Mouse (Mus musculus) stomach, embryonic 15.5 days (tissue): ENCODE data around the gene Hoxc6. TPM values are rescaled to one million over a fixed set of nuclear protein-coding genes. Genes with fewer than 3 reads are reported as not detected.

ENCODE experiments used
- ATAC-seq: fragments of 200-750 bp; cut with Nextera tagmentation; 2 replicates; pipeline ENCODE4 v1.8.0; 2017; ENCODE audit warnings: low read depth, moderate number of reproducible peaks, moderate TSS enrichment; ENCODE audit not compliant: insufficient read depth, low FRiP score
- H3K27ac ChIP-seq: fragments of 300-500 bp; sonication (generic); 2 replicates; pipeline ENCODE4 v1.5.1; 2015; ENCODE audit warnings: mild to moderate bottlenecking, inconsistent platforms
- H3K27me3 ChIP-seq: fragments of 300-500 bp; sonication (generic); replicated peaks from 2 replicates; pipeline ENCODE4 v1.6.1; 2015; ENCODE audit warnings: inconsistent platforms
- H3K36me3 ChIP-seq: fragments of 300-500 bp; sonication (generic); 2 replicates; pipeline ENCODE4 v1.6.1; 2015; ENCODE audit warnings: inconsistent platforms
- H3K4me1 ChIP-seq: fragments of 300-500 bp; sonication (generic); 2 replicates; pipeline ENCODE4 v1.6.1; 2015; ENCODE audit warnings: inconsistent platforms
- H3K4me2 ChIP-seq: fragments of 300-500 bp; sonication (generic); 2 replicates; pipeline ENCODE4 v1.6.1; 2015; ENCODE audit warnings: mild to moderate bottlenecking, inconsistent platforms
- H3K4me3 ChIP-seq: fragments of 300-500 bp; sonication (generic); replicated peaks from 2 replicates; pipeline ENCODE4 v1.5.1; 2015; ENCODE audit warnings: inconsistent platforms
- H3K9ac ChIP-seq: fragments of 300-500 bp; sonication (generic); 2 replicates; pipeline ENCODE4 v1.6.1; 2015; ENCODE audit warnings: inconsistent platforms
- H3K9me3 ChIP-seq: fragments of 300-500 bp; sonication (generic); 2 replicates; pipeline ENCODE4 v1.6.1; 2016; ENCODE audit warnings: inconsistent platforms
- WGBS: fragments of 180-500 bp; shearing (Covaris S2); methylation state at CpG from one replicate; pipeline ENCODE4 v1.1.7; 2015; 5-methylcytosine and 5-hydroxymethylcytosine counted together
- polyA plus RNA-seq: library from polyadenylated mRNA; unstranded; fragments of >200 nt; fragmentation: Nextera tagmentation; extraction: Ambion mirVana; gene quantifications from 2 replicates; pipeline ENCODE4 v1.2.1, GENCODE M21; 2015

Gene Hoxc6
- polyA plus RNA-seq, 1 experiment from 2014 or later, result 4.7 TPM

DNA sequence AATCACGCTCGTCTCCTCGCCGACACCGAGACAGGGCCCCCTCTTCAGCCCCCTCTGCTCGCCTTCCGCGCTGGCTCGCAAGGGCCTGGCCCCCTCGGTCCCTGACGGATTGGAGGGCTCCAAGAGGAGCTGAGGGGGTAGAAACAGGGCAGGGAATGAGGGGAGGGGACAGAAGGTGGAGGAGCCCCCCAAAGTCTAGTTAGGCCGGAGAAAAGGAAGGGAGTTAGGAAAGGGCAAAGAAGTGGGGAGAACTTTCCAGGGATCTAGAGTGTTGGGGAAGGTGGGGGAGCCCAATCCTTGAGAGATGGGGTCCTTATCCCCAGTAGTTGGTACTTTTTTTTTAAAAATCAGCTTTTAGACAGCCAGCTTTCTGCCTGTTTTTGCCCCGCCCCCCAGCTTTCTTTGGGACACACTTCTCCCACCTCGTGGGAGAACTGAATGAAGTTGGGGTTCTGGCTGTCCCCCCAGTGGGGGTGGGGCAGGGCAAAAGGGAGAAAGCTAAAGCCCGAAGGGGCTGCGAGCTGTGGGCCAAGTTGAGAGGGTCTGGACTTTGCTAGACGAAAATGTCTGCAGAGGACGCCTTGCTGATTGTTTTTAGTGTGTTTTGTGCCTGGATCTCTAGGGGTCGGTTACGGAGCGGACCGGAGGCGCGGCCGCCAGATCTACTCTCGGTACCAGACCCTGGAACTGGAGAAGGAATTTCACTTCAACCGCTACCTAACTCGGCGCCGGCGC is 12.2 kb downstream of the Hoxc6 start:
- Histone ChIP-seq H3K36me3 (no peaks in the 10 kb centered on the region), H3K9ac (peak overlapping the region; percentile 22; the same call in 1 of the 2 replicates), H3K9me3 (no peaks in the 10 kb centered on the region), H3K27ac (peak overlapping the region; percentile 52), H3K27me3 (peaks cover 81% of the 10 kb centered on the region), H3K4me3 (peak overlapping the region; percentile 33), H3K4me1 (peaks cover 21% of the 10 kb centered on the region), H3K4me2 (peak overlapping the region; percentile 42)
- no peak for ATAC-seq
- WGBS, result 9% methylated on average over 31 of the region's 31 CpGs

DNA sequence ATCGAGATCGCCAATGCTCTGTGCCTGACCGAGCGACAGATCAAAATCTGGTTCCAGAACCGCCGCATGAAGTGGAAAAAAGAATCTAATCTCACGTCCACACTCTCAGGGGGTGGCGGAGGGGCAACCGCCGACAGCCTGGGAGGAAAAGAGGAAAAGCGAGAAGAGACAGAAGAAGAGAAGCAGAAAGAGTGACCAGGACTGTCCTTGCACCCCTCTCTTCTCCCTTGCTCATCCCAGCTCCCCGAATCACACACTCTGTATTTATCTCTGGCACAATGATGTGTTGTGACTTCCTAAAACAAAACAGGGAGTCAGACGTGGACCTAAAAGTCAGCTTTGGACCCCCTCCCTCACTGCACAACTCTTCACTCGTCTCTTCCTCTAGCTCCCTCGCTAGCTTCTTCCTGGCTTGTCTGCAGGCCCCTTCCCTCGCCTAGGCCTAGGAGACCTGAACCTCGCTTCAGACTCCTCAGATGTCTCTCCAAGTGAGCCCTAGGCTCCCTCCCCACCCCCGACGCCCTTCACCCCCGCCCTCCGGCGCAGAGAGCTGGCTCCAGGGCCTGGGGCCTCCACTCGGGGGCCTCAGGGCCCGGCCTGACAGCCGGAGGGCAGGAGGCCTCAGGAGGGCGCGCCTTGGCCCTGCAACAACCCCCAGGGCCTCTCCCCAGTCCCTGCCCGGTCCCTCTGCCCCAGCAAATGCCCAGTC is 12.9 kb downstream of the Hoxc6 start:
- no peak for ATAC-seq
- peak overlapping the region; percentile 33 for H3K4me3 ChIP-seq
- peaks cover 21% of the 10 kb centered on the region for H3K4me1 ChIP-seq
- no peaks in the 10 kb centered on the region for H3K36me3 ChIP-seq
- peak overlapping the region; percentile 52 for H3K27ac ChIP-seq
- no peaks in the 10 kb centered on the region for H3K9me3 ChIP-seq
- peak overlapping the region; percentile 30; the same call in 1 of the 2 replicates for H3K9ac ChIP-seq
- 15% methylated on average over 28 of the region's 28 CpGs for WGBS
- H3K4me2 ChIP-seq, result peak overlapping the region; percentile 42
- peaks cover 81% of the 10 kb centered on the region for H3K27me3 ChIP-seq

DNA sequence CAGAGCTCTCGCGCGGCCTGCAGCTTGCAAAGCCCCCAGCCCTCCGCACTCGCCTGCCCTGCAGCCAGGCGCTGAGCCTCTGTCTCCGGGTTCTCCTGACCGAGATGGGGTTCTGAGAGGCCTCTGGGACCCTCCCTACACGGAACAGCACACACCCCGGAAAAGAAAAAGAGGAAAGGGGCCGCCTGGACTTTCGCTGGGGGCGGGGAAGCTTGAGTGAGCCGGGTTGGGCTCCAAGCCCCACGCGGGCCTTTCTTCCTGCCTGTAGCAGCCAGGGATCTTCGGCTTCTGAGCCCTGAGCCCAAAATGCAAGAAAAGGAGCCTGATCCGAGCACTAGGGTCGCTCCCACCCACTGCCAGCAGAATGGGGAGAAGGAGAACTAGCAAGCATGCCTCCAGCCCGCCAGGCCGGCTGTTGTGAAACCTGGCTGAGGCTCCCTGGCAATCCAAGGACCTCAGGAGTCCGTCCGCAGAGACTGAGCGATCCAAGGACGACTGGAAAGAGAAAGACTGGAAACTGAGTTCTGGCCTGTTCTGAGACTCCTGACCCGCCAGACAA is 13.9 kb downstream of the Hoxc6 start:
- H3K27me3 ChIP-seq, result peaks cover 81% of the 10 kb centered on the region
- H3K4me3 ChIP-seq, result peak overlapping the region; percentile 23; the same call in 1 of the 2 replicates
- H3K4me2 ChIP-seq, result peak overlapping the region; percentile 43
- peak overlapping the region; percentile 55 for H3K27ac ChIP-seq
- H3K36me3 ChIP-seq, result no peaks in the 10 kb centered on the region
- 25% methylated on average over 26 of the region's 26 CpGs for WGBS
- H3K9me3 ChIP-seq, result no peaks in the 10 kb centered on the region
- peaks cover 21% of the 10 kb centered on the region for H3K4me1 ChIP-seq
- H3K9ac ChIP-seq, result peak overlapping the region; percentile 16; the same call in 1 of the 2 replicates
- ATAC-seq, result no peak

DNA sequence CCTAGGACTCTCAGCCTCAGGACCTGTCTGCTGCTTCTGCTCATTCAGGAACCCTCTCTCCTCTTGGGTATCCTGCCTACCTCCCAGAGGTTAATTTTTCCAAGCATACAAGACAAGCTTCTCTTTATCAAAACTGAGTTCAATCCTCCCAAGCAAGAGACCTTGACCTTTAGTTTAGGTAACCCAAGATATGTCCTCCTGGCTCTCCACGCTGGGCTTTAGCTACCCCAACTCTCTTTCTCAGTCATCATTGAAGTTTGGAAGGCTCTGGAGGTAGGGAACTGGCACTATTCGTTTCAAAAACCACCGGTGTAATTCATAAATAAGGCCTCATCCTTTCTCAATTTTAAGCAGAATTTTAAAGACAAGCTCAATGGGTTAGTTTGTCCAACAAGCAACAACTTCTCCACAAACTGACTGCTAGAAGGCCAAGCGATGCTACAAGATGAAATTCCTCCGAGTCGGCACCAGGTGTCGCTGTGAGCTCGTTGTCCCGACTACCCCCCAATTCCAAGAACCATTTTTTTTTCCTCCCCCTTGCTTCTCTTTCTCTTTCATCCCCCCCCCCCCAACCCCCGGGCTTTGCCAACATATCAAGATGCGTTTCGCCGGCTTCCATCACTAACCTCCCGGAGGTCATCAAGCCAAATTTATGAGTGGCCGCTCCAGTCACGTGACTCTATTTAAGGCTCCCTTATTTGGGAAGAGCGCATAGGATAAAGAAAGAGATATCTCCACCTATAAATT is 15.4 kb downstream of the Hoxc6 start:
- no peaks in the 10 kb centered on the region for H3K36me3 ChIP-seq
- H3K4me2 ChIP-seq, result peak overlapping the region; percentile 75
- no peak overlapping the region for H3K9ac ChIP-seq
- no peak for ATAC-seq
- H3K27ac ChIP-seq, result peak overlapping the region; percentile 93
- no peaks in the 10 kb centered on the region for H3K9me3 ChIP-seq
- 6% methylated on average over 17 of the region's 17 CpGs for WGBS
- H3K4me1 ChIP-seq, result peaks cover 21% of the 10 kb centered on the region
- H3K4me3 ChIP-seq, result peak overlapping the region; percentile 47
- peaks cover 70% of the 10 kb centered on the region for H3K27me3 ChIP-seq

DNA sequence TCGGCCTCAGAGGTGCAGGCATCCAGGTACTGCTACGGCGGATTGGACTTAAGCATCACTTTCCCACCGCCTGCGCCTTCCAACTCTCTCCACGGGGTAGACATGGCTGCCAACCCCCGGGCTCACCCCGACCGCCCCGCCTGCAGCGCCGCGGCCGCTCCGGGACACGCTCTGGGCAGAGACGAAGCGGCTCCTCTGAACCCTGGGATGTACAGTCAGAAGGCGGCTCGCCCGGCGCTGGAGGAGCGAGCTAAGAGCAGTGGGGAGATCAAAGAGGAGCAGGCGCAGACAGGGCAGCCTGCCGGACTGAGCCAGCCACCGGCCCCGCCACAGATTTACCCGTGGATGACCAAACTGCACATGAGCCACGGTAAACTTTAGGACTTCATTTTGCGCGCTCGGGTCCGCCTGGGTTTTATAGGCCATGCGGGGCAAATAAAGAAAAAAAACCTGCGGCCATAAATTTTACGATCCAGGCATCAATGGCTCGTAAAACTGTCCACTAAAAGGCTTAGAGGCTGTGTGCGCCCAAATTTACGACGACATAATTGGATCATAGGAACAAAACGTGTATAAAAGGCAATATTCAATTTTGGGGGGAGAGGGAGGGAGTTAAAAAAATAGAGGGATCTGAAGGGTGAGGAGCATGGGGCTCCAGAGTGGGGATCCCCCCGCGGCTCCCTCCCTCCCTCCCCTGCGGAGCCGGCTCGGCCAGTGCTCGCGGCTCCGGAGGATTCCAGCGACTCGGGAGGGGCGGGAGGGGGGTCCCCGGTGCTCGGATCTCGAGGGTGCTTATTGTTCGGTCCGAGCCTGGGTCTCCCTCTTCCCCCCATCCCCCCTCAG is 16.3 kb downstream of the Hoxc6 start:
- Histone ChIP-seq H3K36me3 (no peaks in the 10 kb centered on the region), H3K4me2 (peak overlapping the region; percentile 75), H3K9ac (peak overlapping the region; percentile 37), H3K27me3 (peaks cover 64% of the 10 kb centered on the region), H3K4me3 (peak overlapping the region; percentile 47), H3K4me1 (peaks cover 21% of the 10 kb centered on the region), H3K27ac (peak overlapping the region; percentile 93), H3K9me3 (no peaks in the 10 kb centered on the region)
- WGBS, result under 1% methylated on average over 43 of the region's 57 CpGs
- peak; percentile 27; the same call in 1 of the 2 replicates for ATAC-seq

DNA sequence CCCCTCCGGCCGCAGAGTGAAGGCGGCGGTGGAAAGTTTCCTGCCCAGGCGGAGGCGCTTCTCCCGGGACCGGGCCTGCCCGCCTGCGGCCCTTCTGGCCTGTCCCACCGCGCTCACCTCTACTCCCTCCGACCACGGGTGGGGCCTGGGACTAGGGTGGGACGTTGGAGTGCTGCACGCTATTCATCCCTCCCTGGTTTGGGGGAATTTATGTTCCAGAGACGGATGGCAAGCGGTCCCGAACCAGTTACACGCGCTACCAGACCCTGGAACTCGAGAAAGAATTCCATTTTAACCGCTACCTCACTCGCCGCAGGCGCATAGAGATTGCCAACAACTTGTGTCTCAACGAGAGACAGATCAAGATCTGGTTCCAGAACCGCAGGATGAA is 16.9 kb downstream of the Hoxc6 start:
- H3K36me3 ChIP-seq, result no peaks in the 10 kb centered on the region
- H3K4me3 ChIP-seq, result peak overlapping the region; percentile 47
- peaks cover 65% of the 10 kb centered on the region for H3K27me3 ChIP-seq
- 0 out of 2 replicates have a peak, but pooled peaks have one; percentile 10 for ATAC-seq
- peak overlapping the region; percentile 75 for H3K4me2 ChIP-seq
- WGBS, result 5% methylated on average over 26 of the region's 28 CpGs
- no peaks in the 10 kb centered on the region for H3K9me3 ChIP-seq
- H3K9ac ChIP-seq, result peak overlapping the region; percentile 37; the same call in 1 of the 2 replicates
- H3K4me1 ChIP-seq, result peaks cover 21% of the 10 kb centered on the region
- H3K27ac ChIP-seq, result peak overlapping the region; percentile 93

DNA sequence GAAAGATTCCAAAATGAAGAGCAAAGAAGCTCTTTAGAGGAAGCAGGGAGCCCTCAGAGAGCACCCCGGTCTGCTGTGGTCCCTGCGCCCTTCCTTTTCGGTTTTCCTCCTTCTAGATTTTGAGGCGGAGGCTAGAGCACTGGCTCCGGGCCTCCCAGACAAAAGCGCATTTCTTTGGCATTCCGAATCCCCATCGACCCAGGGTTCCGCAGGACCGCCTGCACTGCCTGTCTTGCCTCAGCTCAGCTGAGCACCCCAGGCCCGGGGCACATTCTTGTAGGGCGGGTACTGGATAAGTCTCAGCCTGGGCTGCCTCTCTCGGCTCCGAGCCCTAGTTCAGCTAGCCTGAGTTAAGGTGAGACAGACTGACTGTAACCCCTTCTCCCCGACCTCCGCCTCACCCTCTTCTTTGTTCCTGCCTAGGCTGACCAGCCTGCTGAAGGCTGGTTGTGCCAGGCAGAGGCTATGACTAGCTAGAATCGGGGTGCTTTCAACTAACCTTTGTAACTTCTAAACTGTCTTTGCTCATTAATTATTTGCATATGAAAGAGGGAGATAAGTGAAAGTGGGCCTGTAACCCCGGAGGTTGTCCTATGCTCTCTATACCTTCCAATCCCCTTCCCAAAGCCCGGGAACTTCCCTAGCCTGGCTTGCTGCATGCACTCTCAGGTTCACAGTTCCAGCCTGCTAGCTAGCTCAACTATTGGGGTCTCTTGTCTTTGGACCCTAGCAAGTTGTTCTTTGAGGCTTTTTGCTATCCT is 17.5 kb downstream of the Hoxc6 start:
- ATAC-seq, result no peak
- peaks cover 64% of the 10 kb centered on the region for H3K27me3 ChIP-seq
- H3K9ac ChIP-seq, result peak overlapping the region; percentile 37; the same call in 1 of the 2 replicates
- no peaks in the 10 kb centered on the region for H3K9me3 ChIP-seq
- H3K4me2 ChIP-seq, result peak overlapping the region; percentile 75
- H3K27ac ChIP-seq, result peak overlapping the region; percentile 93
- peak overlapping the region; percentile 47 for H3K4me3 ChIP-seq
- no peaks in the 10 kb centered on the region for H3K36me3 ChIP-seq
- 14% methylated on average over 19 of the region's 19 CpGs for WGBS
- H3K4me1 ChIP-seq, result peaks cover 18% of the 10 kb centered on the region

DNA sequence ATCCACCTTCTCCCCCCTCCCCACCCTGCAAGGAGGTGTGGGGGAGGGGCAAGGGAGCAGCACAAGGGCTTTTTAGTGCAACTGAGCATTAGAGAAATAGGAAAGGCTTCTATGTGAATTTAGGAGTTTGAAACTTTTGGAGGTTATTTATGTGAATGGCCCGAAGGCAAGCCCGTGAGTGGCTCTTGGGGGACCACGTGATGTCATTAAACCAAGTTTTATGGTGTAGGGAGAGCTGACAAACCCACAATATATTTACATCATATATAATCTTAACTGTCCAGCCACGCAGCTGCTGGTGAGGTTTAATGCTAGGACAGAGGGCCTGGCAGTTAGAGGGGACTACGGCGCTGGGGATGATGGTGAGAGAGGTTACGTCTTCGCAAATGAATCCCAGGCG is 20.6 kb downstream of the Hoxc6 start, which contains the start of gene Hoxc4:
Gene Hoxc4, plus strand, starts transcription at position 299 of the 400 bp plus-strand sequence.
- Histone ChIP-seq H3K4me2 (peak within 1 kb of the TSS; percentile 6; the same call in 1 of the 2 replicates), H3K4me3 (no peak within 1 kb of the TSS), H3K36me3 (no peaks in the 10 kb centered on the region), H3K27ac (0 out of 2 replicates have a peak within 1 kb of the TSS, but pooled peaks have one; percentile 16), H3K4me1 (0 out of 2 replicates have a peak, but pooled peaks cover 5% of the 10 kb centered on the region), H3K27me3 (peaks cover 57% of the 10 kb centered on the region), H3K9ac (no peak within 1 kb of the TSS), H3K9me3 (no peaks in the 10 kb centered on the region)
- 36% methylated on average over 9 of the region's 9 CpGs for WGBS
- ATAC-seq, result no peak

DNA sequence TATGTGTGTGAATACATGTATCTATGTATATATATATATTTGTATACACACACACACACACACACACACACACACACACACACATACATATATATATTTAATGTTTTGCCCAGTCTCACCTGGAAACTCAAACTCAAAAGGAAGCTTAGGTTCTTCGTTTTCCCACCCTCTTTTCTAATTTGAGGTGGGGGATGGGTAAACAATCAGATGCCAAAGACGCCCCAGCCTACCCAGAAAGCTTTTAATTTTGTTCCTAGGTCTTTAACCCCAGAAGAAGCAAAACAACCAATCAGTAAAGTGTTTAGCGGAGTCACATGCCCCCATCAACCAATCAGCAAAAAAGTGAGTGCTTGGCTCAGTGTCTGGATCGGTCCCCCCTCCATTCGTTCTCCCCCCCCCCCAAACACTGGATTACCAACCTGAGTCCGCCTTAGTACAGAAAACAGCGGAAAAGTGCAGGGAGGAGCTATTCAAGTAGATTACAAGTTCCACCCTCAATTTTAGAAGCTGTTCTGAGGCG is 22.9 kb downstream of the Hoxc6 start:
- Histone ChIP-seq H3K9ac (no peak overlapping the region), H3K4me1 (no peaks in the 10 kb centered on the region), H3K4me3 (peak overlapping the region; percentile 6; the same call in 1 of the 2 replicates)

DNA sequence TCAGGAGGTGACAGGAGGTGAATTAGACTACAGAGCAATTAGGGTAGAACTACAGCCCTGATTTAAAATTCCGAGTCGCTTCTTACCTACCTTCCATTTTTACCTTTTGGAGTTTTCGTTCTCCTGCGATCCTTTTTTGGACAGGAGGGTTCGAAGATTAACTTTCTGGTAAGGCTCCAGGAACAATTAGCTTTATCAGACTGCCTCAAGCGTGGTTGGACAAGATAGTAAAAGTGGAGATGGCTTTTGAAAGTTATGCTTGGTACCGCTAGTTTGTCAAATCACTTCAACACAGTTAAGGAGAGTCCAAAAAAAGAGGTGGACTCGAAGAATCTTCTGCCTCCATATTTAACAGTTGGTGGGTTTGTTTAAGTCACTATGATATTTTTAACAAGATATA is 23.5 kb downstream of the Hoxc6 start:
- H3K9ac ChIP-seq, result no peak overlapping the region
- WGBS, result 23% methylated on average over 8 of the region's 8 CpGs
- peak overlapping the region; percentile 6; the same call in 1 of the 2 replicates for H3K4me3 ChIP-seq
- H3K4me2 ChIP-seq, result peak overlapping the region; percentile 29; the same call in 1 of the 2 replicates
- H3K36me3 ChIP-seq, result no peaks in the 10 kb centered on the region
- H3K27me3 ChIP-seq, result peaks cover 49% of the 10 kb centered on the region
- no peaks in the 10 kb centered on the region for H3K4me1 ChIP-seq
- H3K27ac ChIP-seq, result no peak overlapping the region
- H3K9me3 ChIP-seq, result no peaks in the 10 kb centered on the region
- no peak for ATAC-seq

More for the DNA sequence above, 22.9 kb downstream of the Hoxc6 start:
- 11% methylated on average over 8 of the region's 8 CpGs for WGBS
- Histone ChIP-seq H3K9me3 (no peaks in the 10 kb centered on the region), H3K36me3 (no peaks in the 10 kb centered on the region), H3K27me3 (peaks cover 53% of the 10 kb centered on the region), H3K27ac (no peak overlapping the region), H3K4me2 (peak overlapping the region; percentile 29)
- ATAC-seq, result no peak
